Comparison of ENCODE assay signal across 14 mouse cellular contexts in genomic region chr8:117310961-117311561, GRCm38 (mm10). TPM values are rescaled to one million over a fixed set of nuclear protein-coding genes. Genes with fewer than 3 reads are reported as not detected.
DNase-seq lines count a peak whose midpoint lies in the region; ATAC-seq and TF ChIP-seq lines count a peak whose summit lies in the region.
"Had no signal": no experiment of that assay in that cellular context is flagged by ENCODE, and none has a peak within 500 bp of the region (broad histone marks: within the 10 kb centered on the region; RNA-seq: fewer than 3 reads in every experiment).

No protein-coding gene starts in this region.

- H3K27me3 ChIP-seq in lung, postnatal 0 days (replicated peaks; ENCODE audit: insufficient read depth, low read length), result no peaks in the 10 kb centered on the region
- H3K27me3 ChIP-seq in hindbrain, postnatal 0 days (ENCODE audit: insufficient read depth, low read length), result no peaks in the 10 kb centered on the region
- H3K27me3 ChIP-seq in neural tube, embryonic 15.5 days (replicated peaks), result no peaks in the 10 kb centered on the region
- H3K27me3 ChIP-seq: CH12.LX; heart, embryonic 13.5 days; kidney, embryonic 15.5 days; limb, embryonic 13.5 days; Patski had no signal

- intact Hi-C loops in heart, postnatal 10 days (cut with DNase I), result no loop called here

- no peaks in the 10 kb centered on the region for H3K36me3 ChIP-seq in lung, postnatal 0 days (ENCODE audit: insufficient read depth, low read length)
- no peaks in the 10 kb centered on the region for H3K36me3 ChIP-seq in hindbrain, postnatal 0 days (ENCODE audit: insufficient read depth, low read length)
- H3K36me3 ChIP-seq in neural tube, embryonic 15.5 days, result no peaks in the 10 kb centered on the region
- H3K36me3 ChIP-seq: heart, embryonic 13.5 days; kidney, embryonic 15.5 days had no signal

- WGBS in lung, postnatal 0 days, result 60% methylated on average over 8 of the region's 8 CpGs
- WGBS in lung, adult 2 months, result 75% methylated on average over 8 of the region's 8 CpGs
- 59% methylated on average over 8 of the region's 8 CpGs for WGBS in hindbrain, postnatal 0 days
- WGBS in neural tube, embryonic 15.5 days, result 67% methylated on average over 8 of the region's 8 CpGs

- no peak for TF ChIP-seq CTCF in lung, postnatal 0 days (IDR thresholded peaks at IDR 0.05)
- TF ChIP-seq CTCF in lung, adult 2 months (IDR thresholded peaks at IDR 0.05; ENCODE audit: insufficient read depth, low read length), result no peak
- no peak for TF ChIP-seq CTCF in hindbrain, postnatal 0 days (IDR thresholded peaks at IDR 0.05; ENCODE audit: low read depth)

- no peak overlapping the region for H3K4me3 ChIP-seq in lung, postnatal 0 days (ENCODE audit: low read depth, low read length)
- no peak overlapping the region for H3K4me3 ChIP-seq in lung, adult 2 months (replicated peaks; ENCODE audit: extremely low read depth, low read depth, low read length)
- no peak overlapping the region for H3K4me3 ChIP-seq in hindbrain, postnatal 0 days (ENCODE audit: low read length)
- H3K4me3 ChIP-seq in neural tube, embryonic 15.5 days (replicated peaks), result no peak overlapping the region
- H3K4me3 ChIP-seq: forebrain, embryonic 10.5 days; gastrocnemius, adult 2 months; heart, embryonic 13.5 days; kidney, embryonic 15.5 days; limb, embryonic 13.5 days had no signal

- H3K4me2 ChIP-seq in lung, postnatal 0 days (replicated peaks; ENCODE audit: low read depth, low read length), result no peak overlapping the region
- H3K4me2 ChIP-seq in hindbrain, postnatal 0 days (ENCODE audit: low read depth, low read length), result no peak overlapping the region
- no peak overlapping the region for H3K4me2 ChIP-seq in neural tube, embryonic 15.5 days
- H3K4me2 ChIP-seq: heart, embryonic 13.5 days; kidney, embryonic 15.5 days; limb, embryonic 13.5 days had no signal

- no peak for TF ChIP-seq POLR2A in lung, adult 2 months (IDR thresholded peaks at IDR 0.05; ENCODE audit: borderline replicate concordance, extremely low read depth, low read depth, low read length)

- peaks cover 8% of the 10 kb centered on the region; the same call in 1 of the 2 replicates for H3K4me1 ChIP-seq in lung, postnatal 0 days (ENCODE audit: insufficient read depth, low read depth, low read length)
- peaks cover 13% of the 10 kb centered on the region; the same call in 1 of the 2 replicates for H3K4me1 ChIP-seq in lung, adult 2 months (ENCODE audit: control insufficient read depth, insufficient read depth, low read length)
- peaks cover 13% of the 10 kb centered on the region for H3K4me1 ChIP-seq in hindbrain, postnatal 0 days (ENCODE audit: insufficient read depth, low read length)
- peaks cover 65% of the 10 kb centered on the region for H3K4me1 ChIP-seq in neural tube, embryonic 15.5 days

- no peak overlapping the region for H3K27ac ChIP-seq in lung, postnatal 0 days (ENCODE audit: low read length)
- H3K27ac ChIP-seq in hindbrain, postnatal 0 days, result peak overlapping the region; percentile 64; the same call in 1 of the 2 replicates
- 0 out of 2 replicates have a peak overlapping the region, but pooled peaks have one; percentile 10 for H3K27ac ChIP-seq in neural tube, embryonic 15.5 days (replicated peaks)
- H3K27ac ChIP-seq: forebrain, embryonic 10.5 days; gastrocnemius, adult 2 months; heart, embryonic 13.5 days; kidney, embryonic 15.5 days; limb, embryonic 13.5 days had no signal

- peak; percentile 59 to 67 for DNase-seq in heart, postnatal 10 days
- no peak for DNase-seq in heart, adult 8-10 months (ENCODE audit: low spot score)
- peak; percentile 84 for DNase-seq in lung, postnatal 0 days (ENCODE audit: low spot score)
- DNase-seq in lung, adult 2 months, result no peak
- peak; percentile 66 for DNase-seq in hindbrain, postnatal 0 days (ENCODE audit: low spot score)
- no peak for DNase-seq in thymus, postnatal 25 days
- DNase-seq: gastrocnemius, adult 2 months had no signal

- ATAC-seq in lung, postnatal 0 days, result peak; percentile 84
- ATAC-seq in hindbrain, postnatal 0 days, result peak; percentile 58
- no peak for ATAC-seq in neural tube, embryonic 15.5 days (ENCODE audit: low FRiP score)
- ATAC-seq: Patski had no signal

- peak; percentile 59; the same call in 1 of the 2 replicates for TF ChIP-seq EP300 in lung, postnatal 0 days (IDR thresholded peaks at IDR 0.05)

- H3K9ac ChIP-seq in lung, postnatal 0 days (replicated peaks; ENCODE audit: low read depth), result no peak overlapping the region
- H3K9ac ChIP-seq in hindbrain, postnatal 0 days (replicated peaks; ENCODE audit: low read length), result no peak overlapping the region
- no peak overlapping the region for H3K9ac ChIP-seq in neural tube, embryonic 15.5 days (replicated peaks)
- H3K9ac ChIP-seq: heart, embryonic 13.5 days; kidney, embryonic 15.5 days; limb, embryonic 13.5 days had no signal

- no peaks in the 10 kb centered on the region for H3K9me3 ChIP-seq in lung, postnatal 0 days (ENCODE audit: low read length)
- no peaks in the 10 kb centered on the region for H3K9me3 ChIP-seq in hindbrain, postnatal 0 days (ENCODE audit: low read length)
- no peaks in the 10 kb centered on the region for H3K9me3 ChIP-seq in neural tube, embryonic 15.5 days (replicated peaks)
- H3K9me3 ChIP-seq: forebrain, embryonic 10.5 days; heart, embryonic 13.5 days; kidney, embryonic 15.5 days; limb, embryonic 13.5 days had no signal

RNA-seq across cellular contexts. Expression of gene Cmip, which starts 54.2 kb away (rescaled TPM):
- 10 to 100 TPM; 32.8 to 38.5 TPM for total RNA-seq in heart, postnatal 10 days (2021)
- total RNA-seq in heart, adult 8-10 months (2022), result 10 to 100 TPM; 14.4 to 20.4 (median 16.3) TPM
- 27.6 and 29.6 TPM in 2 replicates for polyA plus RNA-seq in lung, postnatal 0 days (2015; fragmentation: Nextera tagmentation; extraction: Ambion mirVana)
- 53.1 and 62.3 TPM in 2 replicates for polyA plus RNA-seq in lung, adult 2 months (2012; rRNA removed)
- 230 and 250 TPM in 2 replicates for total RNA-seq in hindbrain, postnatal 0 days (2014; rRNA removed)
- 160 and 163 TPM in 2 replicates for polyA plus RNA-seq in hindbrain, postnatal 0 days (2015; fragmentation: Nextera tagmentation; extraction: Ambion mirVana)
- 135 and 193 TPM in 2 replicates for polyA plus RNA-seq in neural tube, embryonic 15.5 days (2015; fragmentation: Nextera tagmentation; extraction: Ambion mirVana)

Comparison
In these comparisons a context has a peak if more than half of its experiments do, and no peak if none do; other contexts are left out.
1. DNase-seq: peak in heart, postnatal 10 days (2 of 2), lung, postnatal 0 days (single experiment) and hindbrain, postnatal 0 days (single experiment); none in heart, adult 8-10 months (single experiment), lung, adult 2 months (single experiment) and thymus, postnatal 25 days (single experiment).